Mouse (Mus musculus) spleen, adult 12 weeks (tissue): ENCODE measurements at regions not wholly inside any gene's neighbourhood (a gene's known extent, or its start where the extent isn't known, plus 50 kb on each side); places are given as distances from the start of the nearest gene placed in this dataset.

Experiments used
- DNase-seq: peaks from one replicate; pipeline ENCODE4 v3.0.0; 2022; ENCODE audit warnings: low spot score

DNA sequence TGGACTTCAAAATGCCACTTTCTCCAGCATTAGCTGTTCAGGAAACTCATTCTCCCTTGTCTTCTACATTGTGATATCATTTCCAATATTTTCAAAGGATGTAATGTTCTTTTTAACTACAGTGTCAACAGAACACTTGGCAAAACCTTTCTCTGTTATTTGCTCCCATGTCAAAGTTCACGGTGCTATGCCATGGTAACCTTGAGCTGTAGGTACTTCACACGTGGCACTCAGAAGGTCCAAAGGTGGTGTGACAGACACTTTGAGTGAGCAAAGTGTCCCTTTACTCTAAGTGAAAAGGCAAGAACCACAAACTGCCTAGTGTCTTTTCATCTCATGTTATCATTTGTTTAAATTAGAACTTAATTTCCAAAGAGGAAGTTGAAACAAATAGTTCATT is 53.3 kb upstream of the Tram2 start:
- DNase-seq: no peak

DNA sequence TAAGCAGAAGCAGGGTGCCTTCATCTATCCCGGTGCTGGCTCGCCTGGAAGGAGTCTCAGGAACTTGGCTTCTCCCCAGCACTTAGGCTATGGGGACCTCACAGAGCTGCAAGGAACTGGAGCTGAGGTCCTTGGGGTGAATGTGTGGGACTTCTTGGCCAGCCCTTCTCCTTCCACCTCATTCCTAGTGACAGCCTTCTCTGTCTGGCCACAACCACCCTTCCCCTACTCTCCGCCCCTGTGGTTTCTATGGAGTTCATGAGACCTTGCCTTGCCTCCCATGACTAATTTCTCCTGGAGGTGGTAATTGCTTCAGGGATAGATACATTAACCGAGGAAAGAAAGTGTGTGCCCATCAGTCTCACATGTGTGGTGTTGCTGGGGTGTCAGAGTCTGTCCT is 67.9 kb upstream of the Tram2 start:
- DNase-seq: no peak

DNA sequence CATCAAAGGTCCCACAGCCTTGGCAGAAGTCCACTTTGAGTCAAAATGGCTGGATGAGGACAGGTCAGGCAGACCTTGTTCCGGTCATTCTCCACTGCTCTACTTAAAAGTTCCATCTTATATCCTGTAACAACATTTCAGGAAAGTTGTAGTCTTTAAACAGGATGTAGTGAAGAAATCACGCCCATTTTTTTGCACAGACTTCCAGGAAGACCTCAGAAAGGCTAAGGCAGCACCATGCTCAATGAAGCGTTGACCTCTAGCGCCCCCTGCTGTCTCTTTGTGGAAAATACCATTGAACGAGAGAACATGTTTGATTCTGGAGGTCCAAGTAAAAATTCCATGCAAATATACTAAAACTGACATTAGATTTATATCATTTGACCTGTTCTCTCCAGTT is 56.6 kb upstream of the Tmem14a start:
- DNase-seq: peak; percentile 23

DNA sequence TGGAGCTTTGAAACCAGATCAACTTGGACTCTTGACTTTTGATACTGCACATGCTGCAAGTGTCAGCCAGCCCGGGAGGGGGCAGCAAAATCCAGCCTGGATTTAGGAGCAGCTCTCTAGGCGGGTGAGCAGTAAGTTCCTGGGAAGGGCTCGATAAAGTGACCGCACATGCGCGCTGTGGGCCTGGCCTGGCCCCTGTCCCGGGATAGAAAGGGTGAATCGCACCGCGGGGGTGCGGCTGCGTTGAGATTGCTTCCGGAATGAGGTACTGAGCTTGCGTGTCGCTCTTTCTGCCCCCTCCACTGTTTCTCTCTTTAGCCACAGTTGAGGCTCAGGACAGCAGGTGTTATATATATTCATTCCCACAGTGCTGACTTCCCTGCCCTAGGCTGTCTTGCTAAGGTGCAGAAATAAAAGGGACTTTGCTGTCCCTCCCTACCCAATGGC is 52.1 kb upstream of the Tmem14a start:
- peak; percentile 23 for DNase-seq

DNA sequence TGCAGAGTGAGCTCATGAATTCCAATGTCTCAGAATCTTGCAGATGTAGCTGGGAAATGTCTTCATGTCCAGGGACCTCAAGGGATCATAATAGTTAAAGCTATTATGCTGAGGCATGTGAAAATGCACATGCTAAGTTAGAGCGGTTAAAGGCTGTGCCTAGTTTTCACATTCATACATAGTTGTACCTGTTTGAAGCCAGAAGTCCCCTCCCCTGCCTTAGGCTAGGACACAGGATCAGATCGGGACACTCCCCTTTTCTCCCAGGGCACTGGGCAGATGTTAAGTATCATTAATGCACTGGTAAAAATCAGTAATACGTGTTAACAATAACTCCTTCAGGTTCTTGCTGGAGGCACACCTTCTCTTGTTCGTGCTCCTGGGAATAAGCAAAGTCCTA is 51.6 kb upstream of the Tmem14a start:
- DNase-seq: no peak
